8 mouse cellular contexts compared by ENCODE assay signal in the genomic region with DNA sequence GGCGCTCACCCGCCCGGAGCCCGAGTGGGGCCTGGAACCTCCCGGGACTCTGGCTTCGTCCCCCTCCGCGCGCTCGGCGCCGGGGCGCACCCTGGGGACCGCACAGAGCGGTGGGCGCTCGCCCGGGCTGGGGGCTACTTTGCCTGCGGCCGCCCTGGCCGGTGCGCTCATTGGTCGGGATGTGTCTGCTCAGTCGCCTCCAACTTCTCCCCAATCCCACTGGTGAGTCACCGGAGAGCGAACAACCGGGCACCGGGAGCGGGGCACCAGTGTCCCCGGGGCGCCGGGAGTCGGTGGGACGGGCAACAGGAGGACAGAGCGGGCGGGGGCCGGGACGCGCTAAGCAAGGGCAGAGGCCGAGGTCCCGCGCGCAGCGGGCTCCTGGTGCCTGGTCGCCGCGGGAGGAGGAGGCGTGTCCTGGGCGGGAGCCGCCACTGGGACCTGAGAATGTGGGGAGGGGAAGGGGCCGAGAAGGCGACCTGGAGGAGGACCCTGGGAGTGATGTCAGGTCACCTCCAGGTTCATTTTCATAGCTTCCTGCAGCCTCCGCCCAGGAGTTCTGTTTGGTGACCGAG. TPM values are rescaled to one million over a fixed set of nuclear protein-coding genes. Genes with fewer than 3 reads are reported as not detected.
DNase-seq lines count a peak whose midpoint lies in the region; ATAC-seq and TF ChIP-seq lines count a peak whose summit lies in the region.

No protein-coding gene starts in this region.

- ATAC-seq in forebrain, embryonic 11.5 days (replicated peaks; ENCODE audit: low FRiP score) = peak; percentile 73
- peak; percentile 64 for ATAC-seq in heart, embryonic 15.5 days (replicated peaks; ENCODE audit: insufficient number of reproducible peaks, insufficient read depth, low FRiP score, low read depth)
- ATAC-seq in kidney, embryonic 16.5 days (ENCODE audit: low FRiP score, low TSS enrichment) = peak; percentile 91
- ATAC-seq in megakaryocyte-erythroid progenitor cell, adult 5-6 weeks (replicated peaks; ENCODE audit: low FRiP score, low TSS enrichment, poor library complexity, severe bottlenecking) = no peak

- H3K36me3 ChIP-seq in forebrain, embryonic 11.5 days (ENCODE audit: control insufficient read depth, insufficient read depth, low read length) = no peaks in the 10 kb centered on the region
- H3K36me3 ChIP-seq in heart, embryonic 15.5 days = no peaks in the 10 kb centered on the region
- no peaks in the 10 kb centered on the region for H3K36me3 ChIP-seq in kidney, embryonic 16.5 days (ENCODE audit: insufficient read depth, low read length)

- TF ChIP-seq CTCF in lung, adult 2 months (IDR thresholded peaks at IDR 0.05; ENCODE audit: insufficient read depth, low read length) = no peak

- no peaks in the 10 kb centered on the region; the same call in 1 of the 2 replicates for H3K27me3 ChIP-seq in forebrain, embryonic 11.5 days (ENCODE audit: control insufficient read depth, insufficient read depth, low read length)
- peaks cover 10% of the 10 kb centered on the region for H3K27me3 ChIP-seq in heart, embryonic 15.5 days
- no peaks in the 10 kb centered on the region; the same call in 1 of the 2 replicates for H3K27me3 ChIP-seq in kidney, embryonic 16.5 days (ENCODE audit: insufficient read depth, low read length)

- under 1% methylated on average over 41 of the region's 54 CpGs for WGBS in forebrain, embryonic 11.5 days
- WGBS in heart, embryonic 15.5 days = under 1% methylated on average over 50 of the region's 54 CpGs
- WGBS in kidney, embryonic 16.5 days = under 1% methylated on average over 53 of the region's 54 CpGs
- WGBS in lung, adult 2 months = 2% methylated on average over 54 of the region's 54 CpGs

- no peaks in the 10 kb centered on the region for H3K4me1 ChIP-seq in forebrain, embryonic 11.5 days (replicated peaks; ENCODE audit: control insufficient read depth, insufficient read depth, low read length)
- peaks cover 6% of the 10 kb centered on the region; the same call in 1 of the 2 replicates for H3K4me1 ChIP-seq in heart, embryonic 15.5 days (replicated peaks)
- no peaks in the 10 kb centered on the region for H3K4me1 ChIP-seq in kidney, embryonic 16.5 days (ENCODE audit: insufficient read depth, low read length)
- H3K4me1 ChIP-seq in lung, adult 2 months (ENCODE audit: control insufficient read depth, insufficient read depth, low read length) = peaks cover 4% of the 10 kb centered on the region; the same call in 1 of the 2 replicates

- H3K4me3 ChIP-seq in forebrain, embryonic 11.5 days (ENCODE audit: low read depth, low read length) = peak overlapping the region; percentile 66
- H3K4me3 ChIP-seq in heart, embryonic 15.5 days = peak overlapping the region; percentile 78
- peak overlapping the region; percentile 62 for H3K4me3 ChIP-seq in kidney, embryonic 16.5 days (ENCODE audit: low read length)
- peak overlapping the region; percentile 63 for H3K4me3 ChIP-seq in lung, adult 2 months (replicated peaks; ENCODE audit: extremely low read depth, low read depth, low read length)

- peak overlapping the region; percentile 59 for H3K9ac ChIP-seq in forebrain, embryonic 11.5 days (ENCODE audit: low read length)
- H3K9ac ChIP-seq in heart, embryonic 15.5 days = peak overlapping the region; percentile 63
- H3K9ac ChIP-seq in kidney, embryonic 16.5 days (replicated peaks; ENCODE audit: low read length) = peak overlapping the region; percentile 81

- H3K9me3 ChIP-seq in forebrain, embryonic 11.5 days (ENCODE audit: control insufficient read depth, low read length) = no peaks in the 10 kb centered on the region
- H3K9me3 ChIP-seq in heart, embryonic 15.5 days (replicated peaks) = no peaks in the 10 kb centered on the region
- no peaks in the 10 kb centered on the region for H3K9me3 ChIP-seq in kidney, embryonic 16.5 days (ENCODE audit: low read length)

- peak overlapping the region; percentile 99 for H3K4me2 ChIP-seq in forebrain, embryonic 11.5 days (ENCODE audit: low read depth, low read length, severe bottlenecking)
- H3K4me2 ChIP-seq in heart, embryonic 15.5 days = peak overlapping the region; percentile 100
- peak overlapping the region; percentile 91 for H3K4me2 ChIP-seq in kidney, embryonic 16.5 days (replicated peaks; ENCODE audit: low read depth, low read length)

- peak overlapping the region; percentile 46; the same call in 1 of the 2 replicates for H3K27ac ChIP-seq in forebrain, embryonic 11.5 days (ENCODE audit: low read depth, low read length)
- peak overlapping the region; percentile 66 for H3K27ac ChIP-seq in heart, embryonic 15.5 days
- H3K27ac ChIP-seq in kidney, embryonic 16.5 days (ENCODE audit: low read length) = peak overlapping the region; percentile 91

- 0 out of 2 replicates have a peak, but pooled peaks have one; percentile 30 for TF ChIP-seq POLR2A in lung, adult 2 months (IDR thresholded peaks at IDR 0.05; ENCODE audit: borderline replicate concordance, extremely low read depth, low read depth, low read length)

- peak; percentile 11 for DNase-seq in 3134 (ENCODE audit: extremely low read depth, insufficient read length, low spot score)
- DNase-seq in adrenal gland, postnatal 10 days = peak; percentile 75
- DNase-seq in forebrain, embryonic 11.5 days (ENCODE audit: low spot score) = peak; percentile 77
- peak; percentile 64 for DNase-seq in lung, adult 2 months
- DNase-seq in ovary, postnatal 10 days (ENCODE audit: low spot score) = peak; percentile 48

RNA-seq across cellular contexts. Expression of a gene that starts 54.4 kb away (rescaled TPM):
- total RNA-seq in adrenal gland, postnatal 10 days (2021) = 10 to 100 TPM; 40.7 to 48.7 TPM
- 14.2 and 15.2 TPM in 2 replicates for polyA plus RNA-seq in forebrain, embryonic 11.5 days (2014; fragmentation: Nextera tagmentation; extraction: Ambion mirVana)
- 3.2 and 3.9 TPM in 2 replicates for polyA plus RNA-seq in heart, embryonic 15.5 days (2015; fragmentation: Nextera tagmentation; extraction: Ambion mirVana)
- 38.2 and 42.0 TPM in 2 replicates for polyA plus RNA-seq in kidney, embryonic 16.5 days (2015; fragmentation: Nextera tagmentation; extraction: Ambion mirVana)
- 12.9 and 19.1 TPM in 2 replicates for polyA plus RNA-seq in lung, adult 2 months (2012; rRNA removed)
- total RNA-seq in megakaryocyte-erythroid progenitor cell, adult 5-6 weeks (2014; fragmentation: Nextera tagmentation) = not detected in 2 replicates
- total RNA-seq in megakaryocyte-erythroid progenitor cell, adult 5-6 weeks (2017) = not detected in 2 replicates

Comparison
In these comparisons a context has a peak if more than half of its experiments do, and no peak if none do; other contexts are left out.
1. DNase-seq: peak in every context shown above with its lines; median percentile 77 in forebrain, embryonic 11.5 days; 75 in adrenal gland, postnatal 10 days; 64 in lung, adult 2 months; 48 in ovary, postnatal 10 days; 11 in 3134.